Mouse (Mus musculus): ENCODE results near the gene Olfr1223. TPM values are rescaled to one million over a fixed set of nuclear protein-coding genes. Genes with fewer than 3 reads are reported as not detected.

The Olfr1223 gene
- total RNA-seq (2023), result not detected

GRCm38 (mm10) chr2:89151460-89151859 is at the start of gene Olfr1223:
TSS of gene Olfr1223 (minus strand) at chr2:89151560.

GRCm38 (mm10) chr2:89199948-89200347 is 48.6 kb upstream of the Olfr1223 start, which contains the start of gene Olfr1226:
TSS of gene Olfr1226 (minus strand) at chr2:89200048.

GRCm38 (mm10) chr2:89174569-89174968 is 23.2 kb upstream of the Olfr1223 start, which contains the start of gene Olfr1225:
TSS of gene Olfr1225 (minus strand) at chr2:89174669.

GRCm38 (mm10) chr2:89163991-89164390 is 12.6 kb upstream of the Olfr1223 start, which contains the start of gene Olfr1224-ps1:
TSS of gene Olfr1224-ps1 (minus strand) at chr2:89164091.

GRCm38 (mm10) chr2:89132954-89133353 is 18.4 kb downstream of the Olfr1223 start, which contains the start of gene Olfr1222:
TSS of gene Olfr1222 (minus strand) at chr2:89133054.

GRCm38 (mm10) chr2:89117183-89117582 is 34.2 kb downstream of the Olfr1223 start, which contains the start of gene Olfr1221:
TSS of gene Olfr1221 (minus strand) at chr2:89117283.

GRCm38 (mm10) chr2:89106735-89107134 is 44.6 kb downstream of the Olfr1223 start, which contains the start of gene Olfr1220:
TSS of gene Olfr1220 (minus strand) at chr2:89106835.

Other genes with a start within 250 kb of the Olfr1223 start
- not detected for gene Olfr1208, start 249.2 kb downstream of the Olfr1223 start, total RNA-seq (2023)
- gene Olfr1209, start 236.4 kb downstream of the Olfr1223 start, total RNA-seq (2023), result not detected
- gene Olfr1211, start 213.4 kb downstream of the Olfr1223 start, total RNA-seq (2023), result not detected
- not detected for gene Olfr1212, start 197.6 kb downstream of the Olfr1223 start, total RNA-seq (2023)
- not detected for gene Gm13762, start 171.3 kb downstream of the Olfr1223 start, total RNA-seq (2023)
- not detected for gene Olfr1214, start 158.9 kb downstream of the Olfr1223 start, total RNA-seq (2023)
- not detected for gene Olfr1215, start 144.6 kb downstream of the Olfr1223 start, total RNA-seq (2023)
- gene Olfr1216, start 133.2 kb downstream of the Olfr1223 start, total RNA-seq (2023), result not detected
- not detected for gene Olfr1217, start 119.5 kb downstream of the Olfr1223 start, total RNA-seq (2023)
- gene Olfr1218, start 90.4 kb downstream of the Olfr1223 start, total RNA-seq (2023), result not detected
- not detected for gene Olfr1219, start 68.0 kb downstream of the Olfr1223 start, total RNA-seq (2023)
- gene Olfr1220, start 44.7 kb downstream of the Olfr1223 start, total RNA-seq (2023), result not detected
- gene Olfr1221, start 34.3 kb downstream of the Olfr1223 start, total RNA-seq (2023), result not detected
- gene Olfr1222, start 18.5 kb downstream of the Olfr1223 start, total RNA-seq (2023), result not detected
- gene Olfr1224-ps1, start 12.5 kb upstream of the Olfr1223 start, total RNA-seq (2023), result not detected
- not detected for gene Olfr1225, start 23.1 kb upstream of the Olfr1223 start, total RNA-seq (2023)
- not detected for gene Olfr1226, start 48.5 kb upstream of the Olfr1223 start, total RNA-seq (2023)
- gene Olfr1228, start 102.5 kb upstream of the Olfr1223 start, total RNA-seq (2023), result not detected
- gene Olfr1229, start 136.5 kb upstream of the Olfr1223 start, total RNA-seq (2023), result not detected
- not detected for gene Olfr1230, start 145.7 kb upstream of the Olfr1223 start, total RNA-seq (2023)
- not detected for gene Olfr1231, start 155.5 kb upstream of the Olfr1223 start, total RNA-seq (2023)
- not detected for gene Olfr1232, start 178.1 kb upstream of the Olfr1223 start, total RNA-seq (2023)
- gene Olfr1233, start 190.8 kb upstream of the Olfr1223 start, total RNA-seq (2023), result not detected
- gene Olfr1234, start 213.3 kb upstream of the Olfr1223 start, total RNA-seq (2023), result not detected

All from CD4-positive naive resting alpha-beta T cell, adult 76 days (primary cell).